Mouse (Mus musculus) CH12.LX (cell line): ENCODE results near the gene Rtcb.

Source experiments
- JUND ChIP-seq: conservative IDR thresholded peaks from 2 replicates; pipeline ENCODE4 v1.6.1; 2011; ENCODE audit warnings: low read depth, low read length, improper control_type of control experiment
- KAT2A ChIP-seq: IDR thresholded peaks from 2 replicates; pipeline ENCODE4 v1.6.1; 2012; ENCODE audit warnings: low read length, improper control_type of control experiment, inconsistent platforms; ENCODE audit not compliant: insufficient replicate concordance
- MAX ChIP-seq: IDR thresholded peaks from 2 replicates; pipeline ENCODE4 v1.6.1; 2011; ENCODE audit warnings: low read length, improper control_type of control experiment
- NELFE ChIP-seq: IDR thresholded peaks from 2 replicates; pipeline ENCODE4 v1.6.1; 2011; ENCODE audit warnings: low read depth, low read length, improper control_type of control experiment
- POLR2A ChIP-seq: IDR thresholded peaks from 2 replicates; pipeline ENCODE4 v1.6.1; 2011; ENCODE audit warnings: low read depth, mild to moderate bottlenecking, improper control_type of control experiment, low read length
- UBTF ChIP-seq: IDR thresholded peaks from 2 replicates; pipeline ENCODE4 v1.6.1; 2012; ENCODE audit warnings: low read depth, mild to moderate bottlenecking, inconsistent platforms, low read length, improper control_type of control experiment, moderate library complexity
- USF1 ChIP-seq: IDR thresholded peaks from 2 replicates; pipeline ENCODE4 v1.6.1; 2014; ENCODE audit warnings: low read depth, mild to moderate bottlenecking, inconsistent platforms, low read length, improper control_type of control experiment

- TF ChIP-seq POLR2A: no peak
- no peak for TF ChIP-seq USF1
- TF ChIP-seq JUND: no peak
- no peak for TF ChIP-seq NELFE
- no peak for TF ChIP-seq UBTF
- TF ChIP-seq MAX: no peak
- TF ChIP-seq KAT2A: no peak
Observed at GRCm38 (mm10) chr10:85992412-85992811, 34.8 kb upstream of the Rtcb start.
